Mouse (Mus musculus): ENCODE results near the gene Myocd. TPM values are rescaled to one million over a fixed set of nuclear protein-coding genes. Genes with fewer than 3 reads are reported as not detected.

Myocd gene
- polyA plus RNA-seq, 1 experiment from 2014 or later, result 1.0 TPM

DNA sequence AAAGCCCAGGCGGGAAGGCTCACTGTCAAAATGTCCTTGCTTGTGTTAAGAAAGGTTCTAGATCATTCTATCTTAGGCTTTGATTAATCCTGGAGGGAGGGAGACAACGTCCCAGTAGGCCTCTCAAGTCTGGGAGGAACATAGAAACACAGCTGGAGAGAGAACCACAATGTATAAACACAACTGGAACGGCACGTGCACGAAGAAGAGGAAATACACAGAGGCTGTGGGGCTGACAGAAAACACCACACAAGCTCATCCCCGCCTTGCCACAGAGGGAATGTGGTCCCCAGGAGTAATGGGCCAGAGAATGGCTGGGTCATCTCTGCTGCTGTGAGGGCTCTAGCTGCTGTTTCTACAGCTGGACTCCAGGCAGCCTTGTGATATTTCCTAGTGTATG lies 58.1 kb downstream of the Myocd start:
- Histone ChIP-seq H3K36me3 (no peaks in the 10 kb centered on the region), H3K27me3 (no peaks in the 10 kb centered on the region), H3K27ac (replicated peaks) (no peak overlapping the region), H3K4me2 (replicated peaks) (no peak overlapping the region), H3K9me3 (no peaks in the 10 kb centered on the region), H3K4me1 (no peaks in the 10 kb centered on the region), H3K4me3 (no peak overlapping the region), H3K9ac (replicated peaks) (no peak overlapping the region)
- WGBS, result 88% methylated on average over 6 of the region's 6 CpGs
- no peak for ATAC-seq (ENCODE audit: low FRiP score, low read depth)

DNA sequence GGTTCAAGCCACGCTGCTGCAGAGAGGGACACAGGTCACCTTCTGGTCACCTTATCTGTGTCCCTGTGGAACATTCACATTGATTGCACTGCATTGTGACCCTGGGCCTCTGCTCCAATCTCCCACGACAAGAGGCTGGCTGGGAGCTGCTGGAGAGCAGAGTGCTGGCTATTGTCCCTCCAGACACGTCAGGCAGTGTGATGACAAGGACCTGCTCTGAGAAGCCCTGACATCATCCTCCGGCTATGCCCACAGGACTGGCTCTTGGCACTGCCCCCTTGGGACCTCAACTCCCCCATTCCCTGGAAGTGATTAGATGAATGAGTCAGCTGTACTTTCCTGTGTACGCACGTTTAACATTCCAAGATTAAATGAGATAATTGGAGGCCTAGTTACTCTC lies 60.3 kb downstream of the Myocd start:
- H3K9ac ChIP-seq (replicated peaks), result no peak overlapping the region
- H3K4me3 ChIP-seq, result no peak overlapping the region
- no peaks in the 10 kb centered on the region for H3K27me3 ChIP-seq
- H3K4me1 ChIP-seq, result no peaks in the 10 kb centered on the region
- H3K4me2 ChIP-seq (replicated peaks), result no peak overlapping the region
- no peak overlapping the region for H3K27ac ChIP-seq (replicated peaks)
- 71% methylated on average over 6 of the region's 6 CpGs for WGBS
- no peaks in the 10 kb centered on the region for H3K36me3 ChIP-seq
- ATAC-seq (ENCODE audit: low FRiP score, low read depth), result no peak
- H3K9me3 ChIP-seq, result no peaks in the 10 kb centered on the region

DNA sequence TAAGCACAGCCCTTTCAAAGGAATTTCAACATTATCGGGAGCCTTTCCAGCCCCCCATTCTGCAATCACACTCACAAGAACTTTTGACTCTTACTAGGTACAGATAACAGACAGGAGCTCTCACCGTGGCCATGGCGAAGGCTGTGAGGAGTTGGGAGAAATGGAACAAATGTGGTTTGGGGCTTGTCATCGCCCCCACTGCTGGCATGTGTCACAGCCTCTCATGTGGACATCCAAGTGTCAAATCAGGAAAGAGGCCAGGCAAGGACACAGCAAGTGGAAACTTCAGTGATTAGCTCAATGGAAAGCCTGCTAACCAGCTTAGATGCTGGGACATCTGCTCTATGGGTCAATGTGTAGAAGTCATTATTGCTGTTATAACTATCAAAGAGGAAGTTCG lies 64.5 kb downstream of the Myocd start:
- no peaks in the 10 kb centered on the region for H3K9me3 ChIP-seq
- no peaks in the 10 kb centered on the region for H3K36me3 ChIP-seq
- H3K27me3 ChIP-seq, result no peaks in the 10 kb centered on the region
- WGBS, result 77% methylated on average over 5 of the region's 5 CpGs
- H3K4me1 ChIP-seq, result no peaks in the 10 kb centered on the region
- no peak overlapping the region for H3K27ac ChIP-seq (replicated peaks)
- no peak overlapping the region for H3K9ac ChIP-seq (replicated peaks)
- H3K4me2 ChIP-seq (replicated peaks), result no peak overlapping the region
- no peak overlapping the region for H3K4me3 ChIP-seq
- no peak for ATAC-seq (ENCODE audit: low FRiP score, low read depth)

DNA sequence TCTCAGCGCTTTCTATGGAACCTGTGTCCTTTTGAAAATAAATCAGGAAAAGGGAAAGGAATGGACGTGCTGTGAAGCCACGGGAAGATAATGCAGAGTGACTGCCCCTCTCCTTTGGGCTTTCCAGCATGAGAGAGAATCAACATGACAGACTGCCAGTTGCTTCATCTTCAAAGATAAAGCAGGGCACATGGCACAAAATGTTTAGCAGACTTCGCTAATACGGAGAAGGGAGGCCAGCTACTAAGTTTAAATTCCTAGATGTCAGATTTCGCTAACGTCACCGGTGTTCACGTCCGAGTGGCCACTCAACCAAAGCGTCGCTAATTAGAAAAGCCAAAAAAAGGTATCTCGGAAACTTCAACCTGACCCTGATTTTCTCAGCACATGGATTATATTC lies 65.1 kb downstream of the Myocd start:
- ATAC-seq (ENCODE audit: low FRiP score, low read depth), result no peak
- 62% methylated on average over 13 of the region's 13 CpGs for WGBS
- H3K9me3 ChIP-seq, result no peaks in the 10 kb centered on the region

DNA sequence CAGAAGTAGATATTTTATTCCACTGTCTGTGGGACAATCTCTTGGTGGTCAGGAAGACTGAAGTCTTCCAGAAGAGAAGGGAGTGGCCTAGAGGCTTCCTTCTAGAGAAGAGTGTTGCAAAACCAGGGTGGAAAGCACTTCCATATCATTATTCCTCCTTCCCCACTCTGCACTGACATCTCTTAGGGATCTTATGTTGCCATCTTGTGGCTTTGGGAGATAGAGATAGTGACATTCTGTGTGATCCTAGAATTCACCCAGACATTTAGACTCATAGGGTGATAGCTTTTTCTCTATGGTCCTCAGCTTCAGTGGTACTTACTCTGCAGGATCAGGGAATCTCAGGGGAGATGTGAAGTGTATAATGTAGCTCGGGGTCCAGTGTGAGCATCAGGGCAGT lies 66.8 kb downstream of the Myocd start:
- Histone ChIP-seq H3K4me2 (replicated peaks) (no peak overlapping the region), H3K9me3 (no peaks in the 10 kb centered on the region), H3K27ac (replicated peaks) (no peak overlapping the region), H3K4me3 (no peak overlapping the region), H3K9ac (replicated peaks) (no peak overlapping the region), H3K27me3 (no peaks in the 10 kb centered on the region), H3K36me3 (no peaks in the 10 kb centered on the region), H3K4me1 (no peaks in the 10 kb centered on the region)
- 94% methylated on average over 1 of the region's 1 CpGs for WGBS
- ATAC-seq (ENCODE audit: low FRiP score, low read depth), result no peak

More for the DNA sequence above, 65.1 kb downstream of the Myocd start:
- Histone ChIP-seq H3K4me2 (replicated peaks) (no peak overlapping the region), H3K27ac (replicated peaks) (no peak overlapping the region), H3K9ac (replicated peaks) (no peak overlapping the region), H3K4me3 (no peak overlapping the region), H3K27me3 (no peaks in the 10 kb centered on the region), H3K4me1 (no peaks in the 10 kb centered on the region), H3K36me3 (no peaks in the 10 kb centered on the region)

DNA sequence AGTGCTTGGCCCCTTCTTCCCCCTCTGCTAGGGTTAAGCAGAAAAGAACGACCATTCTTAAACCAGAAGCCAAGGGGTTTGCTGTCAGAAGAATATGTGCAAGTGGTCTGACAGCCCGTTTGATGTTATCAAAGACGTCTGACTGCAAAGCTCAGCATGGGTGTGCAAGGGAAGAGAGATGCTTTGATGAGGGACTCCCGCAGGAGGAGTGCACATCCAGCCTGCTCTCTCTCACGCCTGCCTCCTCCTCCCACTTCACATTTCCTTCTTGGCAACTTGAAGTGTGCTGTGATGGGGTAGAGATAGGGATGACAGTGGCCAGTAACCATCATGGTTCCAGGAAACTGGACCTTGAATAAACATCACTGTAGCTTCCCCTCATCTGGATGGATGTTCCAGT lies 67.6 kb downstream of the Myocd start:
- no peak overlapping the region for H3K4me3 ChIP-seq
- no peak overlapping the region for H3K9ac ChIP-seq (replicated peaks)
- no peak overlapping the region for H3K4me2 ChIP-seq (replicated peaks)
- no peaks in the 10 kb centered on the region for H3K36me3 ChIP-seq
- H3K9me3 ChIP-seq, result no peaks in the 10 kb centered on the region
- no peaks in the 10 kb centered on the region for H3K4me1 ChIP-seq
- no peak for ATAC-seq (ENCODE audit: low FRiP score, low read depth)
- H3K27me3 ChIP-seq, result no peaks in the 10 kb centered on the region
- H3K27ac ChIP-seq (replicated peaks), result 0 out of 2 replicates have a peak overlapping the region, but pooled peaks have one; percentile 35
- WGBS, result 49% methylated on average over 5 of the region's 5 CpGs

DNA sequence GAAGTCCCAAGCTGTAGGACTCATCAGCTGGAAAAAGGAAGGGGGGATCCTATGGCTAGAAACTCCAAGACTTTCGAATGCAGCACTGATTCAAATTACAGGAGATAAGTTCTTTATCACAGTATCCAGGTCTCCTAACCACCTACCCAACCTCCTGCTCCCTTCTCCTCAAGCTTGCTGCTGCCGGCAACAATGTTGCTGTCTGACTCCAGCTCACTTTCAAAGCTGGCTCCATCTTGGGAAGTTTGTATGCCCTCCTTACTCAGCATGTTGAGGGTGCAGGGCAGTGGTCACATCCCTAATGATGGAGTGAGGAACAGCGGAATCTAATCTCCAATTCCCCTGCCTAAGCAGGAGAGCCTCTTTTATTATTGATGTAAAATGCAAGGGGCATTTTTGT lies 71.8 kb downstream of the Myocd start:
- Histone ChIP-seq H3K9me3 (no peaks in the 10 kb centered on the region), H3K36me3 (no peaks in the 10 kb centered on the region), H3K9ac (replicated peaks) (no peak overlapping the region), H3K27me3 (no peaks in the 10 kb centered on the region), H3K27ac (replicated peaks) (no peak overlapping the region), H3K4me1 (no peaks in the 10 kb centered on the region), H3K4me3 (no peak overlapping the region), H3K4me2 (replicated peaks) (no peak overlapping the region)
- 81% methylated on average over 3 of the region's 3 CpGs for WGBS
- no peak for ATAC-seq (ENCODE audit: low FRiP score, low read depth)

DNA sequence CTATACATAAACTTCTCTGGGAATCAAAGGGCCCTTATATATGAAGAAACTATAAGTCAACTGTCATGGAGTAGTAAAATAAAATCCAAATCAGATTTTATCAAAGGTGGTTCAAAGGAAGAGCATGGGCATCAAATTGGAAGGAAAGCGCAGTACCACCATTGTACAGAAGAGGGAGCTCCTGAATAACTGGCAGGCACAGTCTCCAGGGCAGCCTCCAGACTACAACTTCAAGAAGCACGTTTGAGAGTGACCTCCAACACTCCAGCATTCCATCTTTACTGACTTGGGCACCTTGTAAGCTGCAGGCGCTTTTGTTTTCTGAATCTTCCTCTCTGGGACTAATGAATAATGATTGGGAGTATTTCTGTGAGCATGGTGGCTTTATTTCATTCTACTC lies 72.5 kb downstream of the Myocd start:
- Histone ChIP-seq H3K9ac (replicated peaks) (no peak overlapping the region), H3K4me1 (no peaks in the 10 kb centered on the region), H3K9me3 (no peaks in the 10 kb centered on the region), H3K27me3 (no peaks in the 10 kb centered on the region), H3K4me2 (replicated peaks) (no peak overlapping the region), H3K27ac (replicated peaks) (no peak overlapping the region), H3K4me3 (no peak overlapping the region), H3K36me3 (no peaks in the 10 kb centered on the region)
- 4% methylated on average over 3 of the region's 3 CpGs for WGBS
- ATAC-seq (ENCODE audit: low FRiP score, low read depth), result no peak

DNA sequence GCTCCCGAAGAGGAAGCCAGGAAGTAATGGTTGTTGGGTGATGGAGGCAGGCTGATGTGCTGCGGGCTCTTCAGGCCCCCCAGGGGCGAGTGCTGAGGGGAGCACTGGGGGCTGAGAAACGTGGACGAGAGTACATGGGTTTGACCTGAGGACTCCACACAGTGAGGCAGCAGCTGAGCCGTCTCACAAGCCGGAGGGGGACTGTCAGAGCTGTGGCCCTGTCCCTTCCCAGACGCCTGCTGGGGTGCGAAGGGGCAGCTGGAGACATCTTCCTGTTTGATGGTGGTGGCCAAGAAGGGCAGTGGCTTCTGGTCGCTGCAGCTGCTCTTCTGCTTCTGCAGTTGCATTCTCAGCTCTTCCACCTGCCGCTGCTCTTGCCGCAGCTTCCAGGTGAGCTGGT lies 82.8 kb downstream of the Myocd start:
- no peak for ATAC-seq (ENCODE audit: low FRiP score, low read depth)
- Histone ChIP-seq H3K4me2 (replicated peaks) (no peak overlapping the region), H3K9ac (replicated peaks) (no peak overlapping the region), H3K27ac (replicated peaks) (no peak overlapping the region), H3K27me3 (no peaks in the 10 kb centered on the region), H3K4me1 (no peaks in the 10 kb centered on the region), H3K4me3 (no peak overlapping the region), H3K36me3 (no peaks in the 10 kb centered on the region), H3K9me3 (no peaks in the 10 kb centered on the region)
- WGBS, result 85% methylated on average over 12 of the region's 12 CpGs

DNA sequence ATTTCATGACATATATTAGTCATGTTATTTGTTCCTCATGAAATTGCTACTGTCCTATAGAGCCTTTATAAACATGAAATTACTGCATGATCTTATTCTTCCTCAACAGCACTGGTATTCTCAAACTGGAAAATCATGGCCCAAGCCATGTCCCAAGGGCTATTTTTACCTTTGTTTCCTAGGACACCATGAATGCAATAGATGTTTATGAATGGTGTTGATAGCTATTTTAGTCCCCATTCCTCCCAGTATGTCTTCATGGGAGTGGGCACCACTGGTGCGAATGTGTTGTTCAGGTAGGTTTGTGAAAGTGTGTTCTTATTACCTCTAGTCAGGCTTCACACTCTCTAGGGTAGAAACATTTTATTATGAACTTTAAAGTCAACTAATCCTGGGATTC lies 84.7 kb downstream of the Myocd start:
- Histone ChIP-seq H3K27me3 (no peaks in the 10 kb centered on the region), H3K27ac (replicated peaks) (no peak overlapping the region), H3K9ac (replicated peaks) (no peak overlapping the region), H3K9me3 (no peaks in the 10 kb centered on the region), H3K4me1 (no peaks in the 10 kb centered on the region), H3K36me3 (no peaks in the 10 kb centered on the region), H3K4me2 (replicated peaks) (no peak overlapping the region), H3K4me3 (no peak overlapping the region)
- no peak for ATAC-seq (ENCODE audit: low FRiP score, low read depth)
- WGBS, result 97% methylated on average over 1 of the region's 1 CpGs

DNA sequence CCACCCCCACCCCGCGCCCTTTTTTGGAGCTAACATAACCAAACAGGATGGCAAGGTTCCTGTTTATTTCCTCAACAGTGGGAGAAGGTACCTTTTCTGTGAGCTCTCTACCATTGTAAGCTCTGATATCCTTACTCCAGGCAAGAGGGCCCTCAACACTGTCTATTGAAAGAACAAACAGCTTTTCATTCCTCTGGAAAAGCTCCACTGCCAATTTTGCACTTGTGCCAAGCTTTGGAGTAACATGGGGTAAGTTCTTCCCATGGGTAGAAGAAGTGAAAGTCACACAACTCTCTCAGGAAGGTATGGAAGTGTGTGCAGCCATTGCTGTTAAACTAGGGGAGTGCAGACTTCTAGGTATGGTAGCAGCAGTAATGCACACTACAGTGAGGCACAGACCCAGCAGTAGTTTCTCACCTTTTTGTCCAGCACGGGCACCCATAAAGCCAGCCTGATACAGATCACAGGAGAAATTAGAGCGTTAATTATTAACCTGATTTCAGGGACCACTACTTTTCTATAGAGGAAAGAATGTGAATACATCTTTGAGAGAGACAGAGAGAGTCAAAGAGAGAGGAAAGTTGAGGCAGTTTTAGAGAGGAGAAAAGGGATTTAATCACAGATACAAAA lies 99.6 kb downstream of the Myocd start:
- Histone ChIP-seq H3K9me3 (no peaks in the 10 kb centered on the region), H3K4me3 (no peak overlapping the region), H3K27ac (replicated peaks) (no peak overlapping the region), H3K4me2 (replicated peaks) (no peak overlapping the region), H3K36me3 (no peaks in the 10 kb centered on the region), H3K9ac (replicated peaks) (no peak overlapping the region), H3K4me1 (no peaks in the 10 kb centered on the region), H3K27me3 (no peaks in the 10 kb centered on the region)
- 89% methylated on average over 4 of the region's 4 CpGs for WGBS
- ATAC-seq (ENCODE audit: low FRiP score, low read depth), result no peak

DNA sequence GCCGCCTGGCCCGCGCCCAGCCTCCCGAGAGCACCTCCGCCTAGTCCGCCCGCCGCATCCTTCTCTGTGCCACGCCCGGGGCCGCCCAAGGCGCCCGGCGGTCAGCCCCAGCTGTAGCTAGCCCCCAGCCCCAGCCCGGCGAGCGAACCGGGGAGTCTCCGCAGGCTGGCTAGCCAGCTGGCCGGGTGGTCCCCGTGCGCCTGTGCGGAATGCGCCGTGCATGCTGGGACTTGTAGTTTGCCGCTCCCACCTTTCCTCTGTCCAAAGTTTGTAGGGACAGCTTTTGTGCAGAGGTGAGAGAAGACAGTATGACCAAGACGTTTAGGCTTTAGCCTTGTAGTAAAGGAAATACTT lies 107.0 kb downstream of the Myocd start, which contains the start of gene Arhgap44:
Arhgap44 (minus strand) TSS at position 195 of the 354 bp plus-strand sequence.
- Histone ChIP-seq H3K27ac (replicated peaks) (peak within 1 kb of the TSS; percentile 39), H3K4me2 (replicated peaks) (peak within 1 kb of the TSS; percentile 87), H3K36me3 (no peaks in the 10 kb centered on the region), H3K4me1 (peaks cover 10% of the 10 kb centered on the region), H3K9ac (replicated peaks) (peak within 1 kb of the TSS; percentile 77), H3K27me3 (peaks cover 14% of the 10 kb centered on the region), H3K9me3 (0 out of 2 replicates have a peak, but pooled peaks cover 3% of the 10 kb centered on the region), H3K4me3 (peak within 1 kb of the TSS; percentile 68)
- WGBS, result under 1% methylated on average over 27 of the region's 27 CpGs
- ATAC-seq (ENCODE audit: low FRiP score, low read depth), result peak; percentile 98

Data from midbrain, embryonic 12.5 days (tissue).